Mouse (Mus musculus): ENCODE data around the gene Syt6.
"Not testable (repeated sequence)": the region's sequence is repeated elsewhere in the genome, so short reads cannot be mapped to it uniquely, and the experiment has no call there.

Gene Syt6

GRCm38 (mm10) chr3:103601011-103601410, 26.0 kb downstream of the Syt6 start:
- no peak for DNase-seq (ENCODE audit: low spot score in 2 of 2)

DNA sequence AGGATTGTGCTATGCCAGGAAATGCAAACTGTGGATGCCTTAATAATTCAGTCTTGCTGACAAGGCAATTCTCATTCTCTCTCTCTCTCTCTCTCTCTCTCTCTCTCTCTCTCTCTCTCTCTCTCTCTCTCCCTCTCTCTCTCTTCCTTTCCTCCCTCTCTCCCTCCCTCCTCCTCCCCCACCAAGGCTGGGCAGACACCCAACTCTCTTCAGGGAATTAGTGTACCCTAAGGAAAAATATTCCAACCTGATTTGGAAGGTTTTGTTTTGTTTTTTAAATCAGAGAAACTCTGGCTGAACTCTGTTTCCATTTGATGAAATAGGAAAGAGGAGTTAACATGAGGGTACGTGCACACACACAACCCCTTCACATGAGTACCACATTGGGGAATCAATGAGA, 26.5 kb downstream of the Syt6 start:
- no peak for DNase-seq (ENCODE audit: low spot score in 2 of 2)

- DNase-seq (ENCODE audit: low spot score in 2 of 2) = no peak
Measured at GRCm38 (mm10) chr3:103606045-103606597, 31.1 kb downstream of the Syt6 start.

DNA sequence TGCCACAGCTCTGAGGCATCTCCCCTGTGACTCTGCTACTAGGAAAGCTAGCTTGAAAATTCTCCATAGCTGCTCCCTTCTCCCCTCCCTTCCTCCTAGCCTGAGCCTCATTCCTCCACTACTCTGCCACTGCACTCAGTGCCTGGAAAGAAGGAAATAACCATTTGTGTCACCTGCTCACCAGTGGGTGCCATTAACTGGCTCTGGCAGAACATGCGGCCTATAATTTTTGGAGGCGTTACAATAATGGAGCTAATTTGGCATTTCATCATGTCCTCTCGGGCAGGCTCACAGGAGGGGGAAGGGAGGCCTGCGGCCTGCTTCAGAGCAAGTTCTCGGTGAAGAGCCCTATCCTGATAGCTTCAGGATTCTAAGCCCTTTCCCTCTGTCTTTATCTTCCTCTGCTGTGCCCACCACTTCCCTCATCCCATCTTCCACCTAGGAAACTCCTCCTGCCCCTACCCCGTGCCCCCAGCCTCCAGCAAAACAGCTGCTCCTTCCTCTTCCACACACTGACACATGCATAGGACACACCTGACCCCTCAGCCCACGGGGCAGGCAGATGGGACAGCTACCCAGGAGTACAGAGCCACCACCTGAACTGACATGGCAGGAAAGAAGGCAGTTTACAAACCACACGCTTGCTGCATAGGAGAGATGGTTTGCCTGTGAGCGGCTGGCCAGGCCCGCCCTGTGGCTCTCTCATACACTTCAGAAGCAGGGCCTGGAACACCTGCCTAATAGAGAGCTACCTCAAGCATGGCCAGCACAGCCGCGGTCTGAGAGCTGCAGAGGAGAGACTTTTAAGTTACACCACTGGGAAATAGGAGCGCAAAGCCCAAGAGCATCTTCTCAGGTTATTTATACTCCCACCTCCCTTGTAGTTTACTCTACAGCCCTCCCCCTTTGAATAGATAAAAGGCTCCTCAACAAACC, 31.9 kb downstream of the Syt6 start:
- no peak for DNase-seq (ENCODE audit: low spot score in 2 of 2)

- DNase-seq (ENCODE audit: low spot score in 2 of 2) = no peak
Measured at GRCm38 (mm10) chr3:103610231-103610630, 35.2 kb downstream of the Syt6 start.

GRCm38 (mm10) chr3:103612636-103613355, 37.8 kb downstream of the Syt6 start:
- DNase-seq (ENCODE audit: low spot score in 2 of 2) = no peak

DNA sequence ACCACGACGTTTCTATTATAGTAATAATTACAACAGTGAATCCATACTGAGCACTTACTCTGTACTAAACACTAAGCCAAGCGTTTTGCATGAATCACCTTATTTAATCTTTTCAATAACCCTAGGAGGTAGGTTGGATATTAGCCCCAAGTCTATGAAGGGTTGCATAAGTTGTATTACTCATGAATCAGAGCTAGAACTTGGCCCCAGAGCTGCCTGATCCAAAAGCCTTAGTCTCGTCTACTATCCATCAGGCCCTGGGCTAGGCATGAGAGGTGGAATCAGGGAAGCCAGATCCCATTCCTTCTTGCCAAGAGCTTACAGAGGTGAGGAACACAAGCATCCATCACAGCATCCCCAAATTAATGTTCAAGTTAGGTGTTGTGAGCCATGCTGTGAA, 40.6 kb downstream of the Syt6 start:
- no peak for DNase-seq (ENCODE audit: low spot score in 2 of 2)

DNA sequence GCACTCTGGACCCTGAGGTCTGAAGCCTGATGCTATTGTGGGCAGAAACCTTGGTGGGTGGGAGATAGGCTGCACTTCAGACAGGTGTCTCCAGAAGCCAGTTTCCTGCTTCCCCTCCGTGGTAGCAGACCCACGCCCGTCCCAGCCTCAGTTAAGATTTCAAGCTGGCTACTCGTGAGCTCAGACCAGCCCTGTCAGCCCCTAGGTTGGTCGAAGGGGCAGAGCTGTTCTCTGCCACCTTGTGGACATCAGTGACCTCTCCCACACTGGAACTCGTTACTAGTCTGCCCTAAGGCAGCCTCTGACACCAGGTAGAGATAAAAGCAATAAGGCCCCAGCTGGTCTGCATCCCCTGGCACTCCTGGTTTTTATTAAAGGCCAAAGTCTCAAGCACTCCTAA, 42.0 kb downstream of the Syt6 start:
- no peak for DNase-seq (ENCODE audit: low spot score in 2 of 2)

- DNase-seq (ENCODE audit: low spot score in 2 of 2) = no peak
Measured at GRCm38 (mm10) chr3:103620101-103620500, 45.1 kb downstream of the Syt6 start.

- DNase-seq (ENCODE audit: low spot score in 2 of 2) = no peak
Measured at GRCm38 (mm10) chr3:103623893-103624470, 49.0 kb downstream of the Syt6 start.

GRCm38 (mm10) chr3:103624591-103625051, 49.6 kb downstream of the Syt6 start:
- no peak for DNase-seq (ENCODE audit: low spot score in 2 of 2)

DNA sequence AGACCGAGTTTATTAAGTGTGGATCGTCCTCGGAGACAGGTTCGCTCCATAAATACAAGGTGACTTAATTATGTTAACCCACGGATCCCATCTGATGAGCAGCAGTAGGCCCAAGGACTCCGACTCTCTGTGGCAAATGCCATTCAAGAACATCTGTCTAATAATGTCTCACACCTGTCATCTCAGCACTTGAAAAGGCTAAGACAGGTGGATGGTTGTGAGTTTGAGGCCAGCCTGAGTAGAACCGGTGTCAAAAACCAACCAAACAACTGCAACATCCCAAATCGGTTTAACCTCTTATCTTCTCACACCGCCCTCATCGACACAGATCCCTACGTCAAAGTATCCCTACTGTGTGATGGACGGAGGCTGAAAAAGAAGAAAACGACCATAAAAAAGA, 50.1 kb downstream of the Syt6 start:
- DNase-seq (ENCODE audit: low spot score in 2 of 2) = no peak

DNA sequence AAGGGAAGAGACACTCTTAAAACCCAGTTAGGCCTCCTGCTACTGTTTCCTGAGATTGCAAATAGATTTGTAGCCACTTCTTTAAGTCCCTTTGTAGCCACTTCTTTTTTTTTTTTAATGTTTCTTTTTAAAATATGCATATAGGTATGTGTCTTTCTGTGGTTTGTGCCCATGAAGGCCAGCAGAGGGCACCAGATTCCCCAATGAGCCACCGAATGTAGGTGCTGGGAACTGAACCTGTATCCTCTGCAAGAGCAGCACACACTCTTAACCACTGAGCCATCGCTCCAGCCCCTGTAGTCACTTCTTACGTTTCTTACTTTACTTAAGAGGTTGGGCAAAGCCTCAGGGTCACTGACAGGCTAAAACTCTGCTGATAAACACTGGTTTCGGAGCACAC, 51.5 kb downstream of the Syt6 start:
- DNase-seq (ENCODE audit: low spot score in 2 of 2) = no peak

GRCm38 (mm10) chr3:103627661-103628060, 52.6 kb downstream of the Syt6 start:
- DNase-seq (ENCODE audit: low spot score in 2 of 2) = no peak

DNA sequence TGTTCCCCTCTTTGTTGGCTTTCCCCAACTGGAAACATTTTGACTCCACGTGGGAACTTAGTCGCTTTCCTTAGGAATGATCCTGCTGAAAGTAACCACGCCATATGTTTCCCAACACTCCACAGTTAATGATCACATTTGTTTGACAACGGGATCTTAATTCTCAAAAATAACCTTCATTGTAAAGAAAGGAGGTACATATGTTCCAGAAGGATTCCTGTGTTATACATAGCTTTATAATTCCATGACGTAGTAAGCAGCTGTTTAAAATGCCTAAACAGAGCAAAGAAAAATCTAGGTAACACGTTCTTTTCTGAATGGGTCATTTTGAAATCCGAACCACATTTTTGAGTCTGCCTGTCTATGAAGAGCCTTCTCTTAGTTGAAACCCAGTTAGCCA, 58.1 kb downstream of the Syt6 start:
- DNase-seq (ENCODE audit: low spot score in 2 of 2) = no peak

DNA sequence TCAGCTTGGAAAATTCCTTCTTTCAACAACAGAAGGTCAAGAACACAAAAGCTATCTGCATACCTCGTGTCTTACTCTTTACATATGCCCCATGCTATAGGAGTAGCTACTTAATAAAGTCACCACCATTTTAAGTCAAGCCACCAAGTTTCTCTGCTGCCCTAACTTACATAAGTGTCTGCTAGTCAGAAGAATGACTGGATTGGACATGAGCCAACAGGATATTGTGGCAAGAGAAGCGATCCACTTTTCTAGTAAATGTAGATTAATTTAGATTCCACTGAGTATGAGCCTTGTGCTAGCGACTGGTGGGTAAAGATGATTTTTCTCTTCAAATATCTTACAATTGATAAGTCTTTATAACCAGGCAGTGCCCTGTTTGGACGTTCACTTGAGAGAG, 58.8 kb downstream of the Syt6 start:
- DNase-seq (ENCODE audit: low spot score in 2 of 2) = no peak

DNA sequence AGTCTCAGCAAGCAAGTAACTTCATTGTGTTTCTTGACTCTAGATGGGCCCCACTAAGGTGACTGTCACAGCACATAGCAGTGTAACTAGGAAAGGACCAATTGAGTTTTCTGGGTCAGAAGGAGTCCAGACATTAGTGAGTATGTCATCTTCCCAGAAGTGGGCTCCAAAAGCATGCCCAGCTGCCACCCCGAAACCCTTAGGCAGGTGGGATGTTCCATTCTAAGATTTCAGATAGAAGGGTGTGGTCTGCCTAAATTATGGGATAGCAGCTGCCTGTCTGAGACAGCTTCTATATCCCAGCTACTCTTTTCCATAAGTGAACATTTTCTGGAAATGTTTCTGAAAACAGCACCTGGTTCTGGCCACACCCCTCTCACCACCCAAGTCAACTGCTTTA, 59.2 kb downstream of the Syt6 start:
- DNase-seq (ENCODE audit: low spot score in 2 of 2) = no peak

DNA sequence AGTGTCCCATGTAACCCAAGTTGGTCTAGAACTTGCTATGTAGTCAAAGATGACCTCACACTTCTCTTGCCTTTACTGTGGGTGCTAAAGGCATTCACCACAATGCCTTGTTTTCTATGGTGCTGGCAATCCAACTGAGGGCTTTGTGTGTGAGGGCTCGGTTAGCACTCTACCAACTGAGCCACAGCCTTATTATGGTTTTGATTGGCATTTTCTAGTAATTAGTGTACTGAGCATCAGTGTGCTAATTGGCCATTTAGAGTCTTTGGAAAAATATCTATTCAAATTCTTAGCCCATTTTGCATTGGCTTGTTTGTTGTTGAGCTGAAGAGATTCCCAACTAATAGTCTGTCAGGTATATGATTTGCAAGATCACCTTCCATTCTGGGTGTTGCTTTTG, 62.6 kb downstream of the Syt6 start:
- no peak for DNase-seq (ENCODE audit: low spot score in 2 of 2)

GRCm38 (mm10) chr3:103640226-103640803, 65.3 kb downstream of the Syt6 start:
- DNase-seq (ENCODE audit: low spot score in 2 of 2) = no peak

- DNase-seq (ENCODE audit: low spot score in 2 of 2) = no peak
Measured at GRCm38 (mm10) chr3:103641301-103641700, 66.3 kb downstream of the Syt6 start.

DNA sequence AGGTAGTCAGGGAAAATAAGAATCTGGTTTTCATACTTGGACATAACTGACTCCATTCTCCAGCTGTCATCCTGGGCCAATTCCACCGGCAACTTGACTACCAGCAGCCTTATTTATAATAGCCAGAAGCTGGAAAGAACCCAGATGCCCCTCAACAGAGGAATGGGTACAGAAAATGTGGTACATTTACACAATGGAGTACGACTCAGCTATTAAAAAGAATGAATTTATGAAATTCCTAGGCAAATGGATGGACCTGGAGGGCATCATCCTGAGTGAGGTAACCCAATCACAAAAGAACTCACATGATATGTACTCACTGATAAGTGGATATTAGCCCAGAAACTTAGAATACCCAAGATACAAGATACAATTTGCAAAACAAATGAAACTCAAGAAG, 70.9 kb downstream of the Syt6 start, which contains the start of gene Atg4a-ps:
Gene Atg4a-ps, minus strand, starts transcription at position 101 of the 400 bp plus-strand sequence.
- not testable (repeated sequence) for DNase-seq (ENCODE audit: low spot score in 2 of 2)

All from natural killer cell, adult 2 months (primary cell).